In the genomic region with DNA sequence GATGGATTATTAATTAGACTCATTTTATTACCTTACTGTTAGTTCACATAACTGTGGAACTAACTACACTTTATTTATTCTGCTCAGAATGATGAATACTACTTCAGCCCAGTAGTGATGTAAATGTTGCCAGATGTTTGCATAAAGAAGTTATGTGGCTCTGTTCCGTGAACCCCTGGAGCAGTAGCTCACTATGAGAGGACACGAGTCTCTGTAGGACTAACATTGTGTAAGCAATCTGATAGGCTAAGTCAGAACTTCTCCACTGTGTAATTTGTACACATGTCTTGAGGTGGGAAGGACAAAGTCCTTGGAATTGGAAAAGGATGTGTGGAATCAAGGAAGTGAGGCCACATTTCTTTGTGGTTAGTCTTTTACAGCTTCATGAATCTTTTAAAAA, we compare ENCODE assay signal across 23 mouse cellular contexts. TPM values are rescaled to one million over a fixed set of nuclear protein-coding genes. Genes with fewer than 3 reads are reported as not detected.
DNase-seq lines count a peak whose midpoint lies in the region; ATAC-seq and TF ChIP-seq lines count a peak whose summit lies in the region.
"Had no signal": no experiment of that assay in that cellular context is flagged by ENCODE, and none has a peak within 500 bp of the region (broad histone marks: within the 10 kb centered on the region; RNA-seq: fewer than 3 reads in every experiment).

No protein-coding gene starts in this region.

- DNase-seq in kidney, postnatal 0 days (ENCODE audit: low spot score), result peak; percentile 30
- no peak for DNase-seq in kidney, adult 18-20 months
- DNase-seq in forelimb bud, embryonic 11.5 days (ENCODE audit: low read depth, low spot score), result peak; percentile 9
- DNase-seq in stomach, postnatal 0 days (ENCODE audit: low spot score), result no peak
- no peak for DNase-seq in lung, postnatal 0 days (ENCODE audit: low spot score)
- no peak for DNase-seq in layer of hippocampus, postnatal 36 days
- DNase-seq: adrenal gland, postnatal 10 days; B cell, adult 2 months; cerebellum, adult 11 months; cerebellum, adult 8-10 months; cerebellum, postnatal 14 days; gastrocnemius, postnatal 10 days; heart, adult 2 months had no signal

- H3K9ac ChIP-seq in kidney, postnatal 0 days (ENCODE audit: low read depth, low read length), result no peak overlapping the region
- H3K9ac ChIP-seq in embryonic facial prominence, embryonic 12.5 days, result no peak overlapping the region
- H3K9ac ChIP-seq in stomach, postnatal 0 days (ENCODE audit: low read length), result no peak overlapping the region
- H3K9ac ChIP-seq in lung, postnatal 0 days (replicated peaks; ENCODE audit: low read depth), result no peak overlapping the region
- H3K9ac ChIP-seq: embryonic facial prominence, embryonic 13.5 days; heart, embryonic 12.5 days; hindbrain, embryonic 14.5 days; intestine, embryonic 15.5 days had no signal

- ATAC-seq in kidney, postnatal 0 days (replicated peaks; ENCODE audit: low FRiP score, low read depth), result no peak
- ATAC-seq in embryonic facial prominence, embryonic 12.5 days (ENCODE audit: insufficient number of reproducible peaks, insufficient read depth, low FRiP score, low TSS enrichment), result peak; percentile 67; the same call in 1 of the 2 replicates
- peak; percentile 77; the same call in 1 of the 2 replicates for ATAC-seq in stomach, postnatal 0 days (ENCODE audit: low FRiP score, low TSS enrichment)
- no peak for ATAC-seq in lung, postnatal 0 days
- ATAC-seq: forebrain, embryonic 14.5 days; intestine, embryonic 15.5 days had no signal

- H3K4me3 ChIP-seq in kidney, postnatal 0 days (replicated peaks; ENCODE audit: low read depth, low read length), result no peak overlapping the region
- H3K4me3 ChIP-seq in embryonic facial prominence, embryonic 12.5 days, result no peak overlapping the region
- no peak overlapping the region for H3K4me3 ChIP-seq in stomach, postnatal 0 days (ENCODE audit: low read depth, low read length)
- no peak overlapping the region for H3K4me3 ChIP-seq in lung, postnatal 0 days (ENCODE audit: low read depth, low read length)
- H3K4me3 ChIP-seq: embryonic facial prominence, embryonic 13.5 days; forebrain, embryonic 10.5 days; heart, adult 2 months; heart, embryonic 12.5 days; hindbrain, embryonic 10.5 days; intestine, embryonic 15.5 days had no signal

- H3K4me1 ChIP-seq in kidney, postnatal 0 days (replicated peaks; ENCODE audit: insufficient read depth, low read length), result no peaks in the 10 kb centered on the region
- peaks cover 4% of the 10 kb centered on the region; the same call in 1 of the 2 replicates for H3K4me1 ChIP-seq in embryonic facial prominence, embryonic 12.5 days
- no peaks in the 10 kb centered on the region for H3K4me1 ChIP-seq in stomach, postnatal 0 days (replicated peaks; ENCODE audit: control insufficient read depth, insufficient read depth)
- no peaks in the 10 kb centered on the region for H3K4me1 ChIP-seq in lung, postnatal 0 days (ENCODE audit: insufficient read depth, low read depth, low read length)
- H3K4me1 ChIP-seq: forebrain, embryonic 10.5 days; heart, embryonic 12.5 days; hindbrain, embryonic 10.5 days; intestine, embryonic 15.5 days had no signal

- TF ChIP-seq CTCF in kidney, postnatal 0 days (IDR thresholded peaks at IDR 0.05; ENCODE audit: low read depth), result no peak
- TF ChIP-seq CTCF in stomach, postnatal 0 days (IDR thresholded peaks at IDR 0.05; ENCODE audit: low read depth), result no peak
- no peak for TF ChIP-seq CTCF in lung, postnatal 0 days (IDR thresholded peaks at IDR 0.05)

- H3K27me3 ChIP-seq in kidney, postnatal 0 days (ENCODE audit: insufficient read depth, low read length), result no peaks in the 10 kb centered on the region
- no peaks in the 10 kb centered on the region for H3K27me3 ChIP-seq in embryonic facial prominence, embryonic 12.5 days
- H3K27me3 ChIP-seq in stomach, postnatal 0 days (ENCODE audit: control insufficient read depth, insufficient read depth, low read length), result no peaks in the 10 kb centered on the region
- no peaks in the 10 kb centered on the region for H3K27me3 ChIP-seq in lung, postnatal 0 days (replicated peaks; ENCODE audit: insufficient read depth, low read length)
- H3K27me3 ChIP-seq: embryonic facial prominence, embryonic 13.5 days; intestine, embryonic 15.5 days had no signal

- H3K9me3 ChIP-seq in kidney, postnatal 0 days (replicated peaks; ENCODE audit: low read length), result no peaks in the 10 kb centered on the region
- no peaks in the 10 kb centered on the region for H3K9me3 ChIP-seq in embryonic facial prominence, embryonic 12.5 days
- H3K9me3 ChIP-seq in stomach, postnatal 0 days (ENCODE audit: control insufficient read depth, low read length), result no peaks in the 10 kb centered on the region
- H3K9me3 ChIP-seq in lung, postnatal 0 days (ENCODE audit: low read length), result no peaks in the 10 kb centered on the region
- H3K9me3 ChIP-seq: embryonic facial prominence, embryonic 13.5 days; forebrain, embryonic 10.5 days; hindbrain, embryonic 10.5 days; intestine, embryonic 15.5 days had no signal

- H3K36me3 ChIP-seq in kidney, postnatal 0 days (ENCODE audit: insufficient read depth, low read length), result no peaks in the 10 kb centered on the region
- no peaks in the 10 kb centered on the region for H3K36me3 ChIP-seq in embryonic facial prominence, embryonic 12.5 days
- H3K36me3 ChIP-seq in stomach, postnatal 0 days (ENCODE audit: control insufficient read depth, insufficient read depth, low read length), result no peaks in the 10 kb centered on the region
- no peaks in the 10 kb centered on the region for H3K36me3 ChIP-seq in lung, postnatal 0 days (ENCODE audit: insufficient read depth, low read length)
- H3K36me3 ChIP-seq: embryonic facial prominence, embryonic 13.5 days; forebrain, embryonic 10.5 days; heart, embryonic 12.5 days; hindbrain, embryonic 10.5 days; intestine, embryonic 15.5 days had no signal

- no peak overlapping the region for H3K4me2 ChIP-seq in kidney, postnatal 0 days (ENCODE audit: low read length)
- H3K4me2 ChIP-seq in embryonic facial prominence, embryonic 12.5 days (replicated peaks), result no peak overlapping the region
- no peak overlapping the region for H3K4me2 ChIP-seq in stomach, postnatal 0 days (replicated peaks; ENCODE audit: low read depth)
- H3K4me2 ChIP-seq in lung, postnatal 0 days (replicated peaks; ENCODE audit: low read depth, low read length), result no peak overlapping the region
- H3K4me2 ChIP-seq: embryonic facial prominence, embryonic 13.5 days; heart, embryonic 12.5 days; hindbrain, embryonic 14.5 days; intestine, embryonic 15.5 days had no signal

- 54% methylated on average over 2 of the region's 2 CpGs for WGBS in kidney, postnatal 0 days
- 49% methylated on average over 2 of the region's 2 CpGs for WGBS in embryonic facial prominence, embryonic 12.5 days
- WGBS in stomach, postnatal 0 days, result 20% methylated on average over 2 of the region's 2 CpGs
- WGBS in lung, postnatal 0 days, result 41% methylated on average over 2 of the region's 2 CpGs

- H3K27ac ChIP-seq in kidney, postnatal 0 days, result no peak overlapping the region
- no peak overlapping the region for H3K27ac ChIP-seq in embryonic facial prominence, embryonic 12.5 days
- H3K27ac ChIP-seq in stomach, postnatal 0 days (replicated peaks), result no peak overlapping the region
- H3K27ac ChIP-seq in lung, postnatal 0 days (ENCODE audit: low read length), result no peak overlapping the region
- H3K27ac ChIP-seq: embryonic facial prominence, embryonic 13.5 days; forebrain, embryonic 10.5 days; heart, adult 2 months; hindbrain, embryonic 10.5 days; hindbrain, embryonic 14.5 days; intestine, embryonic 15.5 days had no signal

- no peak for TF ChIP-seq EP300 in stomach, postnatal 0 days (optimal IDR thresholded peaks at IDR 0.05)
- no peak for TF ChIP-seq EP300 in lung, postnatal 0 days (IDR thresholded peaks at IDR 0.05)

RNA-seq across cellular contexts. Expression of gene Efcab1, which starts 45.5 kb away (rescaled TPM):
- polyA plus RNA-seq in kidney, postnatal 0 days (2015; fragmentation: Nextera tagmentation; extraction: Ambion mirVana), result 2.3 and 3.0 TPM in 2 replicates
- polyA plus RNA-seq in embryonic facial prominence, embryonic 12.5 days (2016; fragmentation: Nextera tagmentation; extraction: Ambion mirVana), result 9.8 and 9.9 TPM in 2 replicates
- polyA plus RNA-seq in stomach, postnatal 0 days (2015; fragmentation: Nextera tagmentation; extraction: Ambion mirVana), result 9.0 and 10.4 TPM in 2 replicates
- polyA plus RNA-seq in lung, postnatal 0 days (2015; fragmentation: Nextera tagmentation; extraction: Ambion mirVana), result 11.4 and 14.6 TPM in 2 replicates
- total RNA-seq in layer of hippocampus, postnatal 36 days (2021), result 1 to 10 TPM; 7.2 to 7.9 TPM
- total RNA-seq: heart, adult 2 months; heart, postnatal 25 days; MEL had no signal

Comparison
In these comparisons a context has a peak if more than half of its experiments do, and no peak if none do; other contexts are left out.
1. DNase-seq: peak in kidney, postnatal 0 days (single experiment) and forelimb bud, embryonic 11.5 days (single experiment); none in kidney, adult 18-20 months (single experiment), stomach, postnatal 0 days (single experiment), lung, postnatal 0 days (single experiment) and layer of hippocampus, postnatal 36 days (0 of 2).
2. ATAC-seq: peak in embryonic facial prominence, embryonic 12.5 days (single experiment) and stomach, postnatal 0 days (single experiment); none in kidney, postnatal 0 days (single experiment) and lung, postnatal 0 days (single experiment).